Mouse (Mus musculus): ENCODE results near the gene Ccr7.

DNA sequence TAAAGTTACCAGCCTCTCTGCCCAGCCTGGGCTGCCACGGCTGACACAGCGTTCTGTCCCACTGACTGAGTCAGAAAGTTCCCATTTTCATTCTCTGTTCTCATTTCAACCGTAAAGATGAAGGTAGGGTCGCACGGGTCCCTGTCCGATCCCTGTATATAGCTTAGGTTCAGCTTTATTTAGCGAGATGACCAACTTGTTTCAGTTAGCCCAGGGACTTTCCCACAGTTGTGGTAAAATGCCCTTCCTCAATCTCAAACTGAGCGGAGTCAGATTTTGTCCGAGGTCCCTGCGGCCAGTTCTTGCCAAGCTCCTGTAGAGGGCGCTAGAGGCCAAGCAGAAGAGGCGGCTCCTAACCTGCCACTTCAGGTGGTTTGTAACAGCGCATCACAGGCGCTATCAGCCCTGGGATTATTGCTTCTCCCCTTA, 34.3 kb upstream of the Ccr7 start:
- TF ChIP-seq EP300 (IDR thresholded peaks at IDR 0.05; ENCODE audit: low read depth) (no peak), CTCF (IDR thresholded peaks at IDR 0.05; ENCODE audit: low read depth) (peak; percentile 95)

All from liver, postnatal 0 days (tissue).